Mouse (Mus musculus) liver, embryonic 18 days (tissue): ENCODE measurements around the gene Serping1. TPM values are rescaled to one million over a fixed set of nuclear protein-coding genes. Genes with fewer than 3 reads are reported as not detected.

ENCODE experiments used
- polyA plus RNA-seq: library from polyadenylated mRNA; depleted of rRNA; stranded (reverse); fragments of >200 nt; gene quantifications from 2 replicates; pipeline ENCODE4 v1.2.3, GENCODE M21; 2012; rRNA removed

Gene Serping1
- polyA plus RNA-seq = 247 and 273 TPM in 2 replicates

GRCm38 (mm10) chr2:84775241-84775640, at the start of gene Serping1:
Serping1 (minus strand) TSS chr2:84775444.

GRCm38 (mm10) chr2:84822552-84822951, 47.3 kb upstream of the Serping1 start, which contains the start of gene Smtnl1:
Smtnl1 (minus strand) TSS chr2:84822652.

GRCm38 (mm10) chr2:84798493-84798921, 23.3 kb upstream of the Serping1 start, which contains the start of gene Ube2l6:
Ube2l6 (plus strand) TSS chr2:84798828.

GRCm38 (mm10) chr2:84743561-84743960, 31.7 kb downstream of the Serping1 start, which contains the start of gene Gm19426:
Gm19426 (minus strand) TSS chr2:84743655.

GRCm38 (mm10) chr2:84733579-84734300, 41.5 kb downstream of the Serping1 start, which contains the start of gene Ypel4:
Ypel4 (plus strand) TSS chr2:84734058.

GRCm38 (mm10) chr2:84727172-84727858, 47.9 kb downstream of the Serping1 start, which contains the start of gene Clp1:
Clp1 (minus strand) TSS chr2:84727350.

Other genes with a start within 250 kb of the Serping1 start
- 21.0 and 23.7 TPM in 2 replicates for gene Ctnnd1, start 124.7 kb downstream of the Serping1 start, polyA plus RNA-seq
- gene Btbd18, start 116.4 kb downstream of the Serping1 start, polyA plus RNA-seq = 0.01 and 0.02 TPM in 2 replicates
- 51.1 and 54.1 TPM in 2 replicates for gene Selenoh, start 104.7 kb downstream of the Serping1 start, polyA plus RNA-seq
- not detected in 2 replicates for gene Gm28635, start 97.4 kb downstream of the Serping1 start, polyA plus RNA-seq
- 8.1 and 8.5 TPM in 2 replicates for gene Med19, start 97.0 kb downstream of the Serping1 start, polyA plus RNA-seq
- gene Tmx2, start 96.3 kb downstream of the Serping1 start, polyA plus RNA-seq = 27.7 and 33.4 TPM in 2 replicates
- 15.4 and 16.1 TPM in 2 replicates for gene Zdhhc5, start 60.3 kb downstream of the Serping1 start, polyA plus RNA-seq
- gene Clp1, start 48.1 kb downstream of the Serping1 start, polyA plus RNA-seq = 16.4 and 19.7 TPM in 2 replicates
- gene Ypel4, start 41.4 kb downstream of the Serping1 start, polyA plus RNA-seq = 69.8 and 81.8 TPM in 2 replicates
- 1.7 and 1.9 TPM in 2 replicates for gene Gm19426, start 31.8 kb downstream of the Serping1 start, polyA plus RNA-seq
- 294 and 350 TPM in 2 replicates for gene Ube2l6, start 23.4 kb upstream of the Serping1 start, polyA plus RNA-seq
- gene Smtnl1, start 47.2 kb upstream of the Serping1 start, polyA plus RNA-seq = 0.08 and 0.12 TPM in 2 replicates
- gene Timm10, start 51.6 kb upstream of the Serping1 start, polyA plus RNA-seq = 39.7 and 45.9 TPM in 2 replicates
- gene Slc43a1, start 63.4 kb upstream of the Serping1 start, polyA plus RNA-seq = 79.7 and 85.8 TPM in 2 replicates
- 0.08 and 0.09 TPM in 2 replicates for gene Rtn4rl2, start 111.3 kb upstream of the Serping1 start, polyA plus RNA-seq
- gene Slc43a3, start 161.1 kb upstream of the Serping1 start, polyA plus RNA-seq = 86.0 and 88.1 TPM in 2 replicates
- gene Prg2, start 205.0 kb upstream of the Serping1 start, polyA plus RNA-seq = 88.3 and 129 TPM in 2 replicates
- gene Prg3, start 212.8 kb upstream of the Serping1 start, polyA plus RNA-seq = 4.4 and 7.3 TPM in 2 replicates